Mouse (Mus musculus) midbrain, postnatal 0 days (tissue): ENCODE data around the gene F2. TPM values are rescaled to one million over a fixed set of nuclear protein-coding genes. Genes with fewer than 3 reads are reported as not detected.

Experiments
- ATAC-seq: fragments of 200-750 bp; cut with Nextera tagmentation; 2 replicates; pipeline ENCODE4 v1.8.0; 2017; ENCODE audit warnings: moderate number of reproducible peaks, mild to moderate bottlenecking, moderate TSS enrichment, moderate library complexity; ENCODE audit not compliant: low FRiP score
- DNase-seq: peaks from one replicate; pipeline ENCODE4 v3.0.0-alpha.2; 2015; ENCODE audit warnings: low spot score
- H3K27ac ChIP-seq: fragments of 300-500 bp; sonication (generic); 2 replicates; pipeline ENCODE4 v1.5.1; 2014; ENCODE audit warnings: low read depth, mild to moderate bottlenecking, low read length, mixed read lengths
- H3K27me3 ChIP-seq: fragments of 300-500 bp; sonication (generic); 2 replicates; pipeline ENCODE4 v1.6.1; 2014; ENCODE audit warnings: low read length, control low read depth, mixed read lengths; ENCODE audit not compliant: insufficient read depth
- H3K36me3 ChIP-seq: fragments of 300-500 bp; sonication (generic); 2 replicates; pipeline ENCODE4 v1.6.1; 2014; ENCODE audit warnings: low read length, control low read depth, mixed read lengths; ENCODE audit not compliant: insufficient read depth
- H3K4me1 ChIP-seq: fragments of 300-500 bp; sonication (generic); 2 replicates; pipeline ENCODE4 v1.6.1; 2014; ENCODE audit warnings: mild to moderate bottlenecking, control low read depth, antibody characterized with exemption, low read length, mixed read lengths; ENCODE audit not compliant: insufficient read depth
- H3K4me2 ChIP-seq: fragments of 300-500 bp; sonication (generic); 2 replicates; pipeline ENCODE4 v1.6.1; 2014; ENCODE audit warnings: low read depth, mild to moderate bottlenecking, low read length, mixed read lengths; ENCODE audit not compliant: poor library complexity, severe bottlenecking
- H3K4me3 ChIP-seq: fragments of 300-500 bp; sonication (generic); 2 replicates; pipeline ENCODE4 v1.5.1; 2014; ENCODE audit warnings: low read depth, mild to moderate bottlenecking, low read length, moderate library complexity
- H3K9ac ChIP-seq: fragments of 300-500 bp; sonication (generic); replicated peaks from 2 replicates; pipeline ENCODE4 v1.6.1; 2014; ENCODE audit warnings: mild to moderate bottlenecking, low read length, moderate library complexity, mixed read lengths; ENCODE audit not compliant: poor library complexity, severe bottlenecking
- H3K9me3 ChIP-seq: fragments of 300-500 bp; sonication (generic); 2 replicates; pipeline ENCODE4 v1.6.1; 2016; ENCODE audit warnings: low read length, control low read depth
- CTCF ChIP-seq: IDR thresholded peaks from 2 replicates; pipeline ENCODE4 v1.5.1; 2016; ENCODE audit warnings: antibody characterized with exemption, mild to moderate bottlenecking
- WGBS: fragments of 180-500 bp; shearing (Covaris S2); extraction: QIAGEN DNeasy Blood & Tissue Kit; methylation state at CpG from one replicate; pipeline ENCODE4 v1.1.7; 2014; 5-methylcytosine and 5-hydroxymethylcytosine counted together
- polyA plus RNA-seq: library from polyadenylated mRNA; unstranded; fragments of >200 nt; fragmentation: Nextera tagmentation; extraction: Ambion mirVana; gene quantifications from 2 replicates; pipeline ENCODE4 v1.2.1, GENCODE M21; 2015
- total RNA-seq: library from RNA; depleted of rRNA; stranded (reverse); fragments of >200 nt; gene quantifications from 2 replicates; pipeline ENCODE4 v1.2.3, GENCODE M21; 2014

Gene F2
- total and polyA plus RNA-seq, 2 experiments from 2014 or later = 0.10 TPM; not detected in 1

GRCm38 (mm10) chr2:91660981-91661380 is 24.8 kb upstream of the F2 start:
- DNase-seq (no peak), ATAC-seq (no peak)
- Histone ChIP-seq H3K4me1 (no peaks in the 10 kb centered on the region), H3K27me3 (no peaks in the 10 kb centered on the region), H3K36me3 (peaks cover 70% of the 10 kb centered on the region), H3K4me2 (no peak overlapping the region), H3K9ac (no peak overlapping the region), H3K4me3 (no peak overlapping the region), H3K9me3 (no peaks in the 10 kb centered on the region), H3K27ac (no peak overlapping the region)
- 93% methylated on average over 6 of the region's 6 CpGs for WGBS
- no peak for TF ChIP-seq CTCF

- Histone ChIP-seq H3K9me3 (no peaks in the 10 kb centered on the region), H3K4me3 (no peak overlapping the region), H3K9ac (no peak overlapping the region), H3K27me3 (no peaks in the 10 kb centered on the region), H3K27ac (no peak overlapping the region), H3K4me2 (no peak overlapping the region), H3K4me1 (no peaks in the 10 kb centered on the region), H3K36me3 (peaks cover 80% of the 10 kb centered on the region)
- DNase-seq (no peak), ATAC-seq (no peak)
- TF ChIP-seq CTCF = no peak
- WGBS = 96% methylated on average over 8 of the region's 8 CpGs
Observed at GRCm38 (mm10) chr2:91659657-91660056, 23.4 kb upstream of the F2 start.

DNA sequence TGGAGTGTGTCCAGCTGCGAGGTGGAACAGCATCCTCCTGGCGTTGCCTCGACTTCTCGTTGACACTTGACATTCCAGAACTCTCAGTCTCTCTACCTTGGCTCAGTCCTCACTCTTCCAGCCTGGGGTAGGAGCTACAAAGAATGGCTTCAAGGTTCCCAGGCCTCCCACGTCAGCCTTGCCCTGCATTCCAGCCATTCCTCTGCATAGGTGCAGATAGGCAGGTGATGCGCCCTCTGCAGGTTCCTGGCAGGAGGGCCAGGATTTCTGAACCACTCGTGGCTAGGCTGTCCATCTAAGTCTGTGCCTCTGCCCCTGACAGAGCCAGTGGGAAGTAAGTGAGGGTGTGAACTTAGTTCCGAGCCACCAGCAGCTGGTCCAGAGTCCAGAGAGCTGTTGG is 20.6 kb upstream of the F2 start:
- Histone ChIP-seq H3K9me3 (no peaks in the 10 kb centered on the region), H3K4me3 (no peak overlapping the region), H3K27ac (no peak overlapping the region), H3K27me3 (no peaks in the 10 kb centered on the region), H3K4me1 (peaks cover 4% of the 10 kb centered on the region; the same call in 1 of the 2 replicates), H3K4me2 (no peak overlapping the region), H3K9ac (no peak overlapping the region), H3K36me3 (peaks cover 62% of the 10 kb centered on the region)
- 82% methylated on average over 8 of the region's 8 CpGs for WGBS
- no peak for ATAC-seq
- DNase-seq = no peak
- peak; percentile 40 for TF ChIP-seq CTCF

DNA sequence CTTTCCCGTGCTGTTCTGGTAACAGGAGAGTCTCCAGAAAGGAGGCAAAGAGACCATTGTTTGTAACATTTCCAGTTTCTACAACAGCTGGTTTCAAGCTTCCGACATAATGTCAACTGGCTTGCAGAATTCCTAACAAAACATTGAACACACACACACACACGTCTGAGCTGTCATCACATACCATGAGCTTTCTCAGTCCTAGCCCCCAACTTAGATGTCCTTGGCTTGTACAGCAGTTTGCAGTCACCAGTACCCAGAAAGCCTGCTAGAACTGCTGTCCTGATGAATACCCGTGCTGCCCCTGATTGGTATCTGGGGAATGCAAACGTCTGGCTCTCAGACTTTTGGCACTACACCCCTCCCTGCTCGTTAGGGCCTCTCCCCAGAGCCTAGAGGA is 19.6 kb upstream of the F2 start:
- Histone ChIP-seq H3K9me3 (no peaks in the 10 kb centered on the region), H3K27ac (no peak overlapping the region), H3K36me3 (peaks cover 55% of the 10 kb centered on the region), H3K4me3 (no peak overlapping the region), H3K27me3 (no peaks in the 10 kb centered on the region), H3K4me2 (no peak overlapping the region), H3K4me1 (peaks cover 10% of the 10 kb centered on the region; the same call in 1 of the 2 replicates), H3K9ac (no peak overlapping the region)
- 79% methylated on average over 6 of the region's 6 CpGs for WGBS
- no peak for TF ChIP-seq CTCF
- no peak for ATAC-seq
- DNase-seq = no peak

GRCm38 (mm10) chr2:91655388-91655787 is 19.2 kb upstream of the F2 start:
- no peak for DNase-seq
- 97% methylated on average over 5 of the region's 5 CpGs for WGBS
- Histone ChIP-seq H3K9ac (no peak overlapping the region), H3K4me1 (peaks cover 10% of the 10 kb centered on the region; the same call in 1 of the 2 replicates), H3K27ac (no peak overlapping the region), H3K4me2 (no peak overlapping the region), H3K36me3 (peaks cover 55% of the 10 kb centered on the region), H3K27me3 (no peaks in the 10 kb centered on the region), H3K4me3 (no peak overlapping the region), H3K9me3 (no peaks in the 10 kb centered on the region)
- TF ChIP-seq CTCF = no peak
- no peak for ATAC-seq

DNA sequence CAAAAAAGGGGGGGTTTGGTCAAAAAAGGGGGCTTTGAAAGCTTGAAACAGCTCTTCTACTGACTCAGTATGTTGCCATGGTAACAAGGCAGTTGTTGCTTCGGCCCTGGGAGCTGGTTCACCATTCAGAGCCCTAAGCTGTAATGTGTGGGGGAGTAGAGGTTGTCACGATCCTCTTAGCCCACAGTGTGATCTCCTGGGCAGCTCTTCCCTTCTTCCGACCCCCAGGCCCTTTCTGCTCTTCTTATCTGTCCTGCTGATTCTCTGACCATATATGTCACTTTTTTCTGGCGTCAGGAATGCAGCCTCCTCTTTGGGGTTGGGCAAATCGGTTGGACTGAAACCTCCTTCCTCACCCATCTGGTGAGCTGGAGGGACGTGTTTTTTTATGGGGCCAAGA is 16.6 kb upstream of the F2 start:
- H3K36me3 ChIP-seq = peaks cover 37% of the 10 kb centered on the region
- no peaks in the 10 kb centered on the region for H3K9me3 ChIP-seq
- peaks cover 10% of the 10 kb centered on the region; the same call in 1 of the 2 replicates for H3K4me1 ChIP-seq
- H3K4me2 ChIP-seq = no peak overlapping the region
- no peak overlapping the region for H3K4me3 ChIP-seq
- ATAC-seq (no peak), DNase-seq (peak; percentile 17)
- H3K27me3 ChIP-seq = no peaks in the 10 kb centered on the region
- 39% methylated on average over 6 of the region's 6 CpGs for WGBS
- H3K9ac ChIP-seq = no peak overlapping the region
- H3K27ac ChIP-seq = no peak overlapping the region
- no peak for TF ChIP-seq CTCF
